8 mouse cellular contexts compared by ENCODE assay signal in the genomic region with DNA sequence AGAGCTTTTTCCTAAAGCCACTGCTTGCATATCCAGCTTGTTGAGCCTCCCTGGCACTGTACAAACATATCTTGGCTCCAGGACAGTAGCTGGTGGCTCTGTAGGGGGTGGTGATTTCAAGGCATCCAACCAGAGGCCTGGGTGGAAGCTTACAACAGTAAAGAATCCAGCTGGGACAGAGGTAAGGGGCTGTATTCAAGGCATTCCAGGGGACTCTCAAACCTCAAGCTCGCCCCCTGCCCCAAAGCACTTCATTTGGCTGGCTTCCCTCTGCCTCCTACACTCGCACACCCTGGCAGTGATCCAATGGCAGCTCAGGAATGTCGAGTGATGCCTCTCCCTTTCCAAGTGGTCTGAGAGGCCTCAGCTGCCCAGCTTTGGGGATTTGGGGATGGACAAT. TPM values are rescaled to one million over a fixed set of nuclear protein-coding genes. Genes with fewer than 3 reads are reported as not detected.
DNase-seq lines count a peak whose midpoint lies in the region; ATAC-seq and TF ChIP-seq lines count a peak whose summit lies in the region.

No protein-coding gene starts in this region.

- DNase-seq in cerebellum, adult 2 months, result peak; percentile 32 to 50
- DNase-seq in cerebellum, postnatal 4 days (ENCODE audit: low spot score in 2 of 2), result no peak
- peak; percentile 72 for DNase-seq in testis, postnatal 10 days (ENCODE audit: low spot score)
- no peak for DNase-seq in testis, postnatal 14 days (ENCODE audit: low spot score)
- DNase-seq in kidney, postnatal 4 days, result peak; percentile 74 to 81
- no peak for DNase-seq in thymus, postnatal 10 days (ENCODE audit: low spot score in 2 of 2)
- DNase-seq in layer of hippocampus, adult 9-10 months (ENCODE audit: low spot score), result no peak

- TF ChIP-seq CTCF in cerebellum, adult 2 months (IDR thresholded peaks at IDR 0.05; ENCODE audit: borderline replicate concordance, insufficient read depth, low read depth, low read length), result no peak

- H3K27ac ChIP-seq in cerebellum, adult 2 months (ENCODE audit: insufficient read depth, low read length), result no peak overlapping the region

- H3K4me3 ChIP-seq in cerebellum, adult 2 months (replicated peaks; ENCODE audit: insufficient read depth, low read depth, low read length), result no peak overlapping the region

- TF ChIP-seq POLR2A in cerebellum, adult 2 months (IDR thresholded peaks at IDR 0.05; ENCODE audit: borderline replicate concordance, insufficient read depth, low read length), result no peak

- H3K27me3 ChIP-seq in cerebellum, adult 2 months (ENCODE audit: control insufficient read depth, insufficient read depth, low read length), result no peaks in the 10 kb centered on the region

- 16% methylated on average over 3 of the region's 3 CpGs for WGBS in cerebellum, adult 2 months

- peaks cover 17% of the 10 kb centered on the region for H3K4me1 ChIP-seq in cerebellum, adult 2 months (ENCODE audit: control insufficient read depth, insufficient read depth, low read length)

- ATAC-seq in monocyte, adult 5-6 weeks (replicated peaks; ENCODE audit: insufficient number of reproducible peaks, low FRiP score, low TSS enrichment, poor library complexity, severe bottlenecking), result no peak

RNA-seq across cellular contexts. Expression of a gene that starts 2.5 kb away (rescaled TPM):
- polyA plus RNA-seq in cerebellum, adult 2 months (2012; rRNA removed), result 30.9 and 35.5 TPM in 2 replicates
- total RNA-seq in monocyte, adult 5-6 weeks (2017), result 1.1 TPM in 1 of 3 replicates, not detected in the others

RNA-seq across cellular contexts. Expression of a gene that starts 37.4 kb away (rescaled TPM):
- 9.5 and 9.7 TPM in 2 replicates for polyA plus RNA-seq in cerebellum, adult 2 months (2012; rRNA removed)
- 0.39 to 3.0 TPM in 2 of 3 replicates, not detected in the other for total RNA-seq in monocyte, adult 5-6 weeks (2017)

RNA-seq across cellular contexts. Expression of a gene that starts 37.5 kb away (rescaled TPM):
- polyA plus RNA-seq in cerebellum, adult 2 months (2012; rRNA removed), result 0.77 and 1.1 TPM in 2 replicates
- total RNA-seq in monocyte, adult 5-6 weeks (2017), result 0.21 TPM in 1 of 3 replicates, not detected in the others

RNA-seq across cellular contexts. Expression of a gene that starts 58.5 kb away (rescaled TPM):
- 4,588 and 5,845 TPM in 2 replicates for polyA plus RNA-seq in cerebellum, adult 2 months (2012; rRNA removed)
- 676 to 886 TPM (median 682 TPM) in 3 replicates for total RNA-seq in monocyte, adult 5-6 weeks (2017)

Comparison
In these comparisons a context has a peak if more than half of its experiments do, and no peak if none do; other contexts are left out.
1. DNase-seq: peak in cerebellum, adult 2 months (2 of 2), testis, postnatal 10 days (single experiment) and kidney, postnatal 4 days (2 of 2); none in cerebellum, postnatal 4 days (0 of 2), testis, postnatal 14 days (single experiment), thymus, postnatal 10 days (0 of 2) and layer of hippocampus, adult 9-10 months (single experiment).